Mouse (Mus musculus) left cerebral cortex, adult 8-10 months (tissue): ENCODE data around the gene Lce3a. TPM values are rescaled to one million over a fixed set of nuclear protein-coding genes. Genes with fewer than 3 reads are reported as not detected.

ENCODE experiments used
- DNase-seq, 2 experiments: peaks; one replicate each; pipeline ENCODE4 v3.0.0; 2022; ENCODE audit warnings: low spot score in 2 of 2
- total RNA-seq, 4 experiments: library from RNA; stranded (reverse); gene quantifications; 2 replicates each; pipeline ENCODE4 v1.2.4; 2022

Lce3a gene
- total RNA-seq, result not detected

GRCm38 (mm10) chr3:92926130-92926529 lies at the start of gene Lce3a:
Gene Lce3a, minus strand, starts transcription at chr3:92926230.
- DNase-seq, result no peak

DNA sequence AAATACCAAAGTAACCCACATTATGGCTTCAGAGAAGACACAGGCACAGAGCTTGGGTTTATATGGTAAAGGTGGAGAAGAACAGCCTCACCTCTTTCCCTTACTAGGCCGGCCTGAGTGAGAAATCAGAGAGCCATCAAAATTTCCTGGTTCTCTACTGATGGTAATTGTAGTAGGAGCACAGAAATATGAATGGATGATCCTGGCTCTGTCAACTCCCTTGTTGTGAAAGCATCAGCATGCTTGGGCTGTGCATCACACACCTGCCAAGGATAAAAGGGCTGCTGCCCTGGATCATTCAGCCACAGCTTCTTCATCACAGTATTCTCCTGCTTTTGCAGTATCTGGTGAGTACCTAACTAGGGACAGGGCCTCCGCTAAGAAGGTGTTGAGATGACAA lies 40.7 kb upstream of the Lce3a start, which contains the start of gene Lce3e:
Gene Lce3e, plus strand, starts transcription at position 301 of the 400 bp plus-strand sequence.
- DNase-seq, result no peak

DNA sequence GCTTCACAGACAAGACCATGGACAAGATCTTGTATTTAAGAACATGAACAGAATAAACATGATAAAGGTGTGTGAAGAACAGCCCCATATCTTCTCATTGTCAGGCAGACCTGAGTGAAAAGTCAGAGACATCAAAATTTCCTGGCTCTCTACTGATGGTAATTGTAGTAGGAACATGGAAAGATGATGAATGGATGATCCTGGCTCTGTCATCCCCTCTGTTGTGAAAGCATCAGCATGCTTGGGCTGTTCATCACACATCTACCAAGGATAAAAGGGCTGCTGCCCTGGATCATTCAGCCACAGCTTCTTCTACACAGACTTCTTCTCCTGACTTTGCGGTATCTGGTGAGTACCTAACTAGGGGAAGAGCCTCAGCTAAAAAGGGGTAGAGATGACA lies 31.1 kb upstream of the Lce3a start, which contains the start of gene Lce3d:
Gene Lce3d, plus strand, starts transcription at position 301 of the 400 bp plus-strand sequence.
- DNase-seq, result no peak

- no peak for DNase-seq
Observed at GRCm38 (mm10) chr3:92944186-92944585, 18.2 kb upstream of the Lce3a start, which contains the start of gene Lce3c. Gene Lce3c, plus strand, starts transcription at chr3:92944486.

DNA sequence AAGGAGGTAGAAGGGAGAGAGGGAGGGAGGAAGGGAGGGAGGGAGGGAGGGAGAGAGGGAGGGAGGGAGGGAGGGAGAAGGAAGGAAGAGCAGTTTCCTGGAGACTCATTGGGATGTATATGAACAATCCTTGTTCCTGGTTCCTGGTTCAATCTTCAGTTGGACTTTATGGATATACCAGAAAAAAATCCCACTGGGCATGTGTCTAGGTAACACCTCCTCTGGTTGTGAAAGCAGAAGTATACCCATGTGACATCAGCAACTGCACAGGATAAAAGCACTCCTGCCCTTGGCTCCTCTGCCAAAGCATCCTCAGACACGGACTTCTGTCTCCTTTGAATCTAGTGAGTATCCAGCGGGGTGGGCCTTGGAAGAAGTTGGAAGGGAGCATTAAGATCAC lies 6.6 kb upstream of the Lce3a start, which contains the start of gene Lce3b:
Gene Lce3b, plus strand, starts transcription at position 301 of the 400 bp plus-strand sequence.
- no peak for DNase-seq

GRCm38 (mm10) chr3:92920364-92920763 lies 5.7 kb downstream of the Lce3a start:
- peak in 1 of 2 experiments; percentile 9 for DNase-seq

DNA sequence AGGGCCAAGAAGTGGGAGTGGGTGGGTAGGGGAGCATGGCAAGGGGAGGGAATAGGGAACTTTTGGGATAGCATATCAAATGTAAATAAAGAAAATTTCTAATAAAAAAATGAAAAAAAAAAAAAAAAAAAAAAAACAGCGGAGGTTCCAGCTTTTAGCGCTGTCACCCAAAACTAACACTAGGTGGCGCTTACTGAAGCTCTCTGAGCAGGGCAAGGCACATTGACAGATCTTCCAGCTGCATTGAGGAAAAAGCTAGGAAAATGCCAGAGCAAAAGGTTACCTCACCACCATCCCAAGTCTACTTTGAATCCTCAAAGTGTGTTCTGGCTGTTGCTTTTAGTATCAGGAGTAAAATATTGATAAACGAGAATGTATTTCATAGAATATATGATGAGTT lies 18.5 kb downstream of the Lce3a start:
- no peak for DNase-seq

- DNase-seq, result no peak
Observed at GRCm38 (mm10) chr3:92905182-92905581, 20.8 kb downstream of the Lce3a start.

- no peak for DNase-seq
Observed at GRCm38 (mm10) chr3:92903640-92904039, 22.4 kb downstream of the Lce3a start.

GRCm38 (mm10) chr3:92902992-92903391 lies 23.0 kb downstream of the Lce3a start:
- no peak for DNase-seq

- DNase-seq, result no peak
Observed at GRCm38 (mm10) chr3:92894489-92894888, 31.5 kb downstream of the Lce3a start.

- no peak for DNase-seq
Observed at GRCm38 (mm10) chr3:92894063-92894462, 32.0 kb downstream of the Lce3a start.

Other genes with a start within 250 kb of the Lce3a start
- not detected for gene Lce1c, start 247.0 kb downstream of the Lce3a start, total RNA-seq
- not detected for gene Lce1d, start 239.0 kb downstream of the Lce3a start, total RNA-seq
- not detected for gene Lce1e, start 217.2 kb downstream of the Lce3a start, total RNA-seq
- not detected for gene Lce1f, start 205.9 kb downstream of the Lce3a start, total RNA-seq
- gene Gm38119, start 187.1 kb downstream of the Lce3a start, total RNA-seq, result not detected
- not detected for gene Lce1g, start 173.9 kb downstream of the Lce3a start, total RNA-seq
- gene Lce1h, start 161.2 kb downstream of the Lce3a start, total RNA-seq, result not detected
- not detected for gene Lce1i, start 147.3 kb downstream of the Lce3a start, total RNA-seq
- not detected for gene Lce1j, start 135.7 kb downstream of the Lce3a start, total RNA-seq
- gene Lce1k, start 118.3 kb downstream of the Lce3a start, total RNA-seq, result not detected
- not detected for gene Kprp, start 99.0 kb downstream of the Lce3a start, total RNA-seq
- gene Lce1l, start 74.9 kb downstream of the Lce3a start, total RNA-seq, result not detected
- not detected for gene 2310050C09Rik, start 56.0 kb downstream of the Lce3a start, total RNA-seq
- not detected for gene Lce3b, start 6.7 kb upstream of the Lce3a start, total RNA-seq
- not detected for gene Lce3c, start 18.3 kb upstream of the Lce3a start, total RNA-seq
- not detected for gene Lce3d, start 31.2 kb upstream of the Lce3a start, total RNA-seq
- not detected for gene Lce3e, start 40.8 kb upstream of the Lce3a start, total RNA-seq
- gene Lce3f, start 66.0 kb upstream of the Lce3a start, total RNA-seq, result not detected
- under 1 TPM in 1 of 4 experiments, not detected in 3; 0.82 TPM for gene Crct1, start 89.5 kb upstream of the Lce3a start, total RNA-seq
- gene Lce1m, start 92.8 kb upstream of the Lce3a start, total RNA-seq, result under 1 TPM in 1 of 4 experiments, not detected in 3; 0.46 TPM
- gene Gm4858, start 142.6 kb upstream of the Lce3a start, total RNA-seq, result not detected
- not detected for gene Crnn, start 218.6 kb upstream of the Lce3a start, total RNA-seq